Mouse (Mus musculus) cerebellum, adult 9-11 months (tissue): ENCODE data around the gene Fkbp1a.

Experiments used
- DNase-seq: peaks from one replicate; pipeline ENCODE4 v3.0.0; 2022

Gene Fkbp1a

DNA sequence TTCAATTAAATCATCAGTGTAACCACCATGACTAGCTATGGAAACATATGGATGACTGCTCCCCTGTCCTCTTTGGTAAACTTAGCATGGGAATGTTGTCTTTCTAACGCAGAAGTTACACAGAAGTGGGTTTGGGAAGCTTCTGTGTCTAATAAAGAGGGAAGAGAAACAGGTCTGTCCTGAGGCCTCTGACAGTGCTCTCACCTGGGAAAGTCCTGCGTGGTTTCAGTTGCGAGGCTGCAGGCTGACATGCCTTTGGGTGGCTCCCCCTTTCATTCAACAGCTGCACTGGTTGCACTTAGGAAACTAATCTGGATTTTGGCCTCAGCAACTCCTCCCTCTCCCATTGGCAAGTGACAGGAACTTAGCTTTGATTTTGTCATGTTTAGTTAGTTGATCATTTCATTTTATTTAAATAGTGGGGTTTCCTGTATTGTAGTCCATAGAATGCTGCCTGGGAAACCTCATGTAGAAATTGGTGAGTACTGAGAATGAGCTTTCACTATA, 7.4 kb downstream of the Fkbp1a start:
- no peak for DNase-seq

DNA sequence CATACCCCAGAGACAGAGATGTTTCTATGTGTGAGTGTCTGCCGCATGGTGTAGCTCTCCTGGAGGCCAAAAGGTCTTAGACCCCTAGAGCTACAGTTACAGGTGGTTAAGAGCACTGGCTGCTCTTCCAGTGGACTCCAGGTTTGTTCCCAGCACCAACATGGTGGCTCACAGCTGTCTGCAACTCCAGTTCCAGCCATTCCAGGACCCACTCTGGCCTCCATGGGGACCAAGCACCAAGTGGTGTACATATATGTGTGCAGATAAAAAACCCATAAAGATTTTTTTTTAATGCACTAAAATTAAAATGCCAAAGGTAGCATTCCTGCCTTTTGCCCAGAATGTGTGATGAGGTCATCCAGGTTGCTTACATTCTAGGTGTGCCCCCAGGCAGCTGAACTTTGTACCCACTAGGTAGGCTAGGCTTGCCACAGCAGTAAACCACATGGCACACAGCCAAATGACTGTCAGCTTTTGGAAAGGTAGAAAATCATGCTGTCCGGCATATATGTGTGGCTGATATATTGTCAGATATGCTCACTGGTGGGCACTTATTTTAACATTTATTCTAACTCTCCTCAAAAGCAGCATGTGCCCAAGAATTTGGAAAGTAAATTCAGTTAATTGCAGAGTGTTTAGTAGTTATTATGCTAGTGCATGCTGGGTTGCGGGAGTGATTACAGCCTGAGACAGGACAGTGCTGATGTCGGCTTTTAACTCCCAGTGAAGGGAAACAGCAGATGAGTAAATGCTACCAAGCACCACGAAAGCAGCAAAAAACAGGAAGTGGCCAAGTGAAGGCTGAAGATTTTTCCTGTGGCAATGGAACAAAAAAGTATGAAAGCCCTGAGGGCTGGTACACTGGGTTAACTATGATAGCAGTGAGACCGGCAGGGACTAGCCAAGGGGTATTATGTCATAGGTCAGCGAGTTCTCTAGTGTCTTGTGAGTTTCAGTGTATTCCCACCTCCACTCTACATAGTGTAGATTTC, 20.9 kb downstream of the Fkbp1a start:
- DNase-seq, result no peak

DNA sequence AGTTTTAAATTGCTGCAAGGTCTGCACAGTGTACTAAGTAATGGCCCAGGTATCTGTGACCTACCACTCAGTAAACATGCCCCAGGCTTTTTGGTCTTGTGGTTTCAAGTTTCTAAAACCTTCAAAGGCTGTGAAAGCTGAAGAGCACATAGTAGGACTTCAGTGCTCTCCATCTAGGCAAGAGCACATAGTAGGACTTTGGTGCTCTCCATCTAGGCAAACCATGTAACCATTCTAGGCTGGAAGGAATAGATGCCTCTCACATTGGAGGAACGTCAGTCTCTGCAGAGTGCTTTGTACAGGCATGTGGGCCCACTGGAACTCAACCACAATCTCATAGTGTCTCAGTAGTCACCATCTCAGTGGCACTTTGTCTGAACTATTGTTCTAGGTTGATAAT, 21.7 kb downstream of the Fkbp1a start:
- DNase-seq, result no peak

DNA sequence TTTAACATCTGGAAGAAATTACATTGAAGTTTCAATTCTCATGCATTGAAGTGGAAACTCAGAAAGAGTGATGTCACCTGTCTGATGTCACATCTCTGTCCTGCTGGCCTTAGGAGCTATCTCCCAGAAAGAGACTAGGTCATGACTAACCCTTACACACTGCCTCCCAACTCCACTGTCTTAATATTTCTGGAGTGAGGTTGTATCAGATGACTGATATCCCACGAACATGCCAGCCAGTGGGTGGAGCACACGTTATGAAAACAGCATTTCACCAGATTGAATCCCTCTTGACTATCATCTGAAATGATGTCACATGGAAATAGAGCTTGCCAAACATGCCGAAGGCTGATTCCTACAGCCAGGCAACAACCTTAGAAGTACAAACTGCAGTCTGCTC, 22.7 kb downstream of the Fkbp1a start:
- DNase-seq, result no peak

DNA sequence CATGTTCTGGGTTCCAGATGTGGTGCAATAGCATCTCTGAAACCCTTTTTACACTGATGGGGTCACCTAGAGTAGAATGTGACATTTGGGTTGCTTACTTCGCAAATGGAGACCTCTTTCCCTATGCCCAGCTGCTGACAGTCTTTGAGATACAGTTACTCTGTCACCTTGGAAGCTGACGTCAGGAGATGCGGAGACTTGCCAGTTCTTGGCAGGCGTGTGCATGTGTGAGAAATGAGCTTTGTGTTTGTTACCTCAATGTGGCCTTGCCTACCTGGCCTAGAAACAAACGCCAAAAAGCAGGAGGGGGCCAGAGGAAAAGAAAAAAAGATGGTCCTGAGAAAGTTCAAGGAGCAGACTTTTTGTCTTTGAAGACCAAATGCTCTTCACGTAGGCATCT, 24.6 kb downstream of the Fkbp1a start:
- DNase-seq, result no peak

DNA sequence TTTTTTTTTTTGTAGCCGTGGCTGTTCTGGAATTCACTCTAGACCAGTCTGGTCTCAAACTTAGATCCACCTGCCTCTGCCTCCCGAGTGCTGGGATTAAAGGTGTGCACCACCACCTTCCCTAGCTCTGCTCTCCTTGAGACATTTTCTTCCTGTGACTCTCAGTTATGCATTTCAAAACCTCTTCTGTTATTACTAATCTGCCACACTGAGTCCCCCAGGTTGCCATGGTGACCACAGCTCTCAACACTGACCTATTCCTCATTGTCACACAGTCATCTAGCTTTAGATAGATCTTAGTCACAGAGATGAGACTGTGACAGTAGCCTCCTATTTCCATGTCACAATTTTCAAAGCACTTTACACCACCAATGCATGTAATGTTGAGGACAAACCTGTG, 27.2 kb downstream of the Fkbp1a start:
- DNase-seq, result no peak

DNA sequence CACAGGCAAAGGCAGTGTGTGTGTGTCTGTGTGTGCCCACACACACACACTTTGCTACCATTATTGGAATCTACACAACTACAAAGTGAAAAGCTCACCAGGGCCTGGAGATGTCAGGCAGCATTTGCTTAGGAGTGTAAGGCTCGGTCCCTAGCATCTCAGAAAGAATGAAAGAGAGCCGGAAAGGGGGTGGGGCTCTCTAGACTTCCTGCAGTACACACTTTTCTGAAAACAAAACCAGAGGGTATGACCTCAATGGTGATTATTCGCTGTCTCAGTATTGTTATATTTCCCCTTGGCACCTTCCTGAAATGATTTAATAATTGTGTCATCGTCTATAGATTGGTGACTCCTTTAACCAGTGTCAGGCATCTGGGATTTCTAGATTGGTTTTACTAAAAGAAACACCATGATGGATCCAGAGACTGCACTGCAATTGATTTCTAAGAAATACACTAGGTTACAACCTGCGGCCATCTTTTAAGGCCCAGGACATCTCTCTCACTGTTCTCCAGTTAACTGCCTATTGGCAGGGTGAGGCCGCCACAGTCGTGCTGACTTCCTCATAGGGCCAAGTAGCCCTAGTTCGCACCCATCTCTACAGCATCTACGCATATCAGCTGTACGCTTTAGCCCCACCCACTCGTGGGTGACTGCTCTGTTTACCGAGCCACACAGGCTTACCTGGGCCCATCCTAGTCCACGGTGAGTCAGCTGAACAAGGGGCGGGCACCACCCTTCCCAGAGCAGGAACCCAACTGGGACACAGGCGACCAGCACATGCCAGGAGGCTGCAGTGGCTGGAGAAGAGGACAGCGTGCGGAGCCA, 29.8 kb downstream of the Fkbp1a start, which contains the start of gene Sdcbp2:
TSS of gene Sdcbp2 (plus strand) at position 750 of the 828 bp plus-strand sequence.
- DNase-seq, result no peak

DNA sequence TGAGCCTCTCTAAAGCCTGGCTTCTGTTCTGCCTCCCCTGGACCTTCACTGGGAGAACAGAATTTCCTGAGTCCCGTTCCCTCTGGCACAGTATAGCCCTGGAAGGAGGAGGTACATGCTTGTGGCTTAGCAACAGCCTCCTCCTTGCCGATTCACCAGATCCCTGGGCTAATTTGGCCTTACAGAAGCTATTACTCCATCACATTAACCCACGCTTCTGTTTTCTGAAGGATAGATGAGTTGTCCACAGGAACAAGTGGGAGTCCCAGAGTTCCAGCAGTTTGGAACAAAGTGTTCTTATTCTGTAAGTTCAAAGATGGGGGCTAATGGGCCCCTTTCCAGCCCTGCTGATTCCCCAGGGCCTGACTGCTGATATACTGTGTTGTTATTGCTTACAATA, 31.4 kb downstream of the Fkbp1a start:
- no peak for DNase-seq

DNA sequence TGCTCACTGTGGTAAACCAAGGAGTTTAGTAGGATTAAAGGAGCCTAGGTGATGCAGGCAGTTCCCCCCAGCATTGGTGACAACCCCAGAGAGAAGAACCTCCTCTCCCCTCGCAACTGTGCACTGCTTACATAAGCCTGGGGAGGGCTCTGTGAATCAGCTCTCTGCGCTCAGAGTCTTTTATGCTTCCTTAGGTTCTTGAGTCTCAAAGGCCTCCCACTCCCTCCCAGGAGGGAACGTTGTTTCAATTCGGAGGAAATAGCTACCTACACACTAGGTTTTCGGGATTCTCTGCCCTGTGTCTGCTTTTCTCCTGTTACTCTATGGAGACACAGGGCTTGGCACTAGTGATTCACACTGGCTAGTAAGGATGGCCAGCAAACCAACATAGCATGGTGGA, 32.3 kb downstream of the Fkbp1a start:
- DNase-seq, result no peak

DNA sequence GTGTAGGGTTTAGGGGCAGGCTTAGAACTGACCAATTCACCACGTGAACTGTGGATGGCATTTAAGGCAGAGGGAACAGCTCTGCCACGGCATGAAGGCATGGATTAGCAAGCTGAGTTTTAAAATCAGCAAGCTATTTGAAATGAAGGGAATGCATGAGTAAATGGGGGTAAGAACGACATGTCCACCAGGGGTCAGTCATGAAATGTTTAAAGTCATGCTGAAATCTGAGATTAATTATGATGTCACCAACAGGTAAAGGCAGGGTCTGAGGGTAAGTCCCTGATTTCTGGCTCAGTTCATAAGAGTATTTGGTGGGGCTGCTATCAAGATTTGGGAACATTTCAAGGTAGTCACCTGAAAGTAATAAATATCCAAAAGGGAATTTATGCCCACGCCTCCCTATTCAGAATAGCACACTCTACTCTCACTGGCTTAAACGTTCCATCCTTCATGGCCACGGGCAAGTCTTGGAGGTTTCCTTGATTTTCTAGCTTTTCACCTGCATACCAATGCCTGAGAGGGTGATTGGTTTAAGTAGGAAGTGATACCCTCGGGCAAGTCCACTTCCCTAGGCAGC, 32.9 kb downstream of the Fkbp1a start:
- peak; percentile 66 for DNase-seq

DNA sequence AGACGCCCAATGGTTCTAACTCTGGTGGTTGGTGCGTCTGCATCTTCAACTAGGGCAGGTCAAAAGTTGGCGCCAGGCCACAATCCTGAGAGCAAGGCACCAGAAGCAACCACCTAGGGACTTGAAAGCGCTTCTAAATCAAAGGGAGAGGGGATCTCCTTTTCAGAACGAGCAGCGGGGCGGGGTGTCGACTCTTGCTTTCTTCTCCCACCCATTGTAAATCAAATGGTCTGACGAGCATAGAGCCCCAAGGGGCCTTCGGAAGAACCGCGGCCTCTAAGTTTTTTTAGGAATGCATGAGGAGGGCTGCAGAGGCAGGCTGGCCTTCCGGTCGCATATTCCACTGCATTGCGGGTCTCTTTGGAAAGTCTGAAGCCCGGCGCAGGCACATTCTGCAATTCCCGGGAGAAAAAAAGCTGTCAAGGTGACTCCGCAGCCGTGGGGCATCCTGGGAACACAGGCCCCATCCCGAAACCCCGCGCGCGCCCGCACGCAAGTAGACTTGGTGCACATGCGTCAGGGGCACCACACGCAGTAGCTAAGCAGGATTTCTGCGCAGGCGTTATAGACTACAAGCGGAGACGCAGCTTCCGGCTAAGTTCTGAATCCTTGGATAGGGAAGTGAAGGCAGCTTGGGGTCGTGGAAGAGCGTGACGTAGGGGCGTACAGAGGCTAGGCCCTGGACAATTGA, 33.6 kb downstream of the Fkbp1a start:
- DNase-seq, result peak; percentile 94

DNA sequence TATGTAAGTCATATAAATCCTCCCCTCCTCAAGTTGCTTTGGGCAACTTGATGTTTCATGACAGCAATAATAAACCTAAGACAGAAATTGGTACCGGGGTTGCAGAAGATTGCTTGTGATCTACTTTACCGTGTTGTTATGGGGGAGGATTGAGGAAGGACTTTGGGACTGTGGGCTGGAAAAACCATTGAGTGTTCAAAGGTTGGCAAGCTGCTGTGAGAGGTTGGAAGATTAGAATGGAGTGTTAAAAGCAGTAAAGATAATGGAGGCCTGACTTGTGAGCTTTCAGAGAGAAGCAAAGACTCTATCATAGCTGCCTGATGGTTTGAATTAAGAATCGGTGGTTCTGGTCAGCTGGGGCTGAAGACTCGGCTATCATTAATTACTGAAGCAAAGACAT, 36.9 kb downstream of the Fkbp1a start:
- no peak for DNase-seq

DNA sequence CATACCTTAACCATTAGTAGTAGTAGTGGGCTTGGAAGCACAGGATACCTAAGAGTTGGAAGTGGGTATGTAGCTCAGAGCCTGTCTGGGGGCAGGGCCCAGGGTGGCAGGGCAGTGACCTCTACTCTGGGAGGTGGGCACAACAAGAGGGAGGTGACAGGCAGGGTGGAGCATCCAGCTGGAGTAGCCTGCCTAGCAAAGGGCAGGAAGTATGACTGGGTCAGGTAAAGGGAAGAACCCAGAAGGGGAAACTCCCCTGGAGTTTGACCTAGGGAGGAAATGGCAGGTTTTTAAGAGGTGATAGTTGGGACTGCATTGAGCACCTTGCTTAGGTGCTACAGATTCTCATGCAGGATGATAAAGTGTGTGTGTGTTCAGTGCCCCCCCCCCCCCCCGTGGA, 38.7 kb downstream of the Fkbp1a start:
- no peak for DNase-seq

DNA sequence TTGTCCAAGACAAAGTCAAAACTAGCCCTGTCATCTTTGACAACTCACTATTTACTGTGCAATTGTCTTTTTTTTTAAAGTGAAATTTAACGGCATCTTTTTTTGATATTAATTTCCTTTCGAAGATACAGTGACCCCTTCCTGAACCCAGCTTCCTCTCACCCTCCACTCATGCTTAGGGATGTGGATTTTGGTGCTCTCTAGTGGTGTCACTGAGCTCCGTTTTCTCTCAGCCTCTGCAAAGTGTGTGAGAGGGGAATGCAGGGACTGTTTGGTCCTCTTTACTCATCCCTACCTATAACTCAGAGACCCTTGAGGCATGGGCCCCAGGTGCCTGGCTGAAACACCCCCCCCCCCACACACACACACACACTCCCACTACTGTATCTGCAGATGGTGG, 43.7 kb downstream of the Fkbp1a start:
- DNase-seq, result no peak

DNA sequence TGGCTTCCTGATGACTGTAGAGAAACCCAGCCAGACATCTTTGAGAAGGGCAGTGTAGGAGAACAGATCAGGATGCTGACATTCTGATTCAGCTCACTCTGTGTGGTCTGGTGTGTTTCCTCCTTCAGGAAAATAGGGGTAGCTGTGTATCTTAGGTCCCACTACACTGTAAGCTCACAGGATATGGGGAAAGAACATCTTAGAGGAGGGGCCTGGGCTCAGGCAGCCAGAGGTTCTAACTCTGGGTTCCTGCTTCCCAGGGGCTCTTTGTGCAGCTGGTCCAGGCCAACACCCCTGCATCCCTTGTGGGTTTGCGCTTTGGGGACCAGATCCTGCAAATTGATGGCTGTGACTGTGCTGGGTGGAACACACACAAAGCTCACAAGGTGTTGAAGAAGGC, 44.5 kb downstream of the Fkbp1a start:
- DNase-seq, result no peak

DNA sequence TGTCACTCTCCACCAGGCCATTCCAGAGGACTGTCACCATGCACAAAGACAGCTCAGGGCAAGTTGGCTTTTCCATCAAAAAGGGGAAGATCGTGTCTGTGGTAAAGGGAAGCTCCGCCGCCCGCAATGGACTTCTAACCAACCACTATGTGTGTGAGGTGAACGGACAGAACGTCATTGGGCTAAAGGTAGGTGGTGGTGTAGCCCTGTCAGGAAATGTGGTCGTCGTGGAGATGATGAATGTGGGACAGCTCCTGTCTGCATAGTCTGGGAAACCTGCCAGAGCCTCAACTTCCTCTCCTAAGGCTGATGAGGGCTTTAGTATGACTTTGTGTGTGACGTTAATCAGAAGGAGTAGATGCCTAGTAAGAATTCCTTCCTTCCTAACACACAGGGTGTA, 45.0 kb downstream of the Fkbp1a start:
- DNase-seq, result no peak

DNA sequence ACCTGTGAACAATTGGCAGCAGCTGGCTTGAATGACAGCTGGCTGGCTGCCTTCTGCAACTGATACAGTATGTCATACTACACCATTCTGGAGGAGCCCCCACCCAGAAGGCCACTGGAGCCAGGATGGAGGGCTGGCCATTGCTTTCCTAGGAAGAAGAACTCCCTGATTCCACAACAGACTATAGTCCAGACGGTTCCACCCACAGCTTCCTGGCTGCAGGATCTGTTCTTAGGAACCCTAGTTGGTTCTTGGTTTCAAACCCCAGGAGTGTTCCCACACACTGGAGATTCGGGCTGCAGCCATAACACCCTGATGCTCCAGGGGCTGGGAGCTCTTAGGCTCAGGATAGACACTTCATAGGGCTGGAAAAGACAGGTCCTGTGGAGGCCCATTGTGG, 55.8 kb downstream of the Fkbp1a start:
- DNase-seq, result no peak

DNA sequence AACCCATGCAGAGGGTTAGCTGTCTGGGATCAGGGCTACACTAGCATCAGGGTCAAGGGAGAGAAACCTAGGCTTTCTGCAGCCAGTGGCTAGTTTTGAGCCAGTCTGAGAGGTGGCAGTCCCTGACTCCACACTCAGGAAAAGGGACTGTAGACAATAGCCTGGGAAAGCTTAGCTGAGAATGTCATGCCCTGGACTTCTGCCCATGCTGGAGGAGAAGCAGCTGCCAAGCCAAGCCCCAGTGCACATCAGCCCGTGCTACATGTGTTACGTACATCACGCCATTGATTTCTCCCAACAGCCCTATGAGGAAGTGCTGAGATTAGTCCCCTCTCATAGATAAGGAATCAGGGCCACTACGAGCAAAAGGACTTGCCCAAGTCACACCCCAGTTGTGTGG, 59.8 kb downstream of the Fkbp1a start:
- no peak for DNase-seq

DNA sequence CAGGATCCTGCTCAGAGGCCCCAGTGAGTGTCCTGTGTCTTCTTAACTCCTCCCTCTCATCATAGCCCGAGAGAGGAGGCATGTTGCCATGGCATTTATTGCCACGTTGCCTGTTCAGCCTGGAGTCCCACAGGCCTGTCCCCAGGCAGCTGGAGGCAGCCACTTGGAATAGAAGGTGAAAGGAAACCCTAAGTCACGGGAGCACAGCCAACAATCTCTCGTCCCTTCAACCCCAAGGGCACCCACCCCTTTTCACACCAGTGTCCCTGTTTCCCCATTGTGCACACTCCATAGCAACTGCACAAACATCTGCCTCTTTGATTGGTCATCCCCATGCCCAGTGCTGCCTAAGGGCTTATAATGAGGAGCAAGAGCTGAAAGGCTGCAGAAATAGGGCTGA, 61.3 kb downstream of the Fkbp1a start:
- peak; percentile 44 for DNase-seq

DNA sequence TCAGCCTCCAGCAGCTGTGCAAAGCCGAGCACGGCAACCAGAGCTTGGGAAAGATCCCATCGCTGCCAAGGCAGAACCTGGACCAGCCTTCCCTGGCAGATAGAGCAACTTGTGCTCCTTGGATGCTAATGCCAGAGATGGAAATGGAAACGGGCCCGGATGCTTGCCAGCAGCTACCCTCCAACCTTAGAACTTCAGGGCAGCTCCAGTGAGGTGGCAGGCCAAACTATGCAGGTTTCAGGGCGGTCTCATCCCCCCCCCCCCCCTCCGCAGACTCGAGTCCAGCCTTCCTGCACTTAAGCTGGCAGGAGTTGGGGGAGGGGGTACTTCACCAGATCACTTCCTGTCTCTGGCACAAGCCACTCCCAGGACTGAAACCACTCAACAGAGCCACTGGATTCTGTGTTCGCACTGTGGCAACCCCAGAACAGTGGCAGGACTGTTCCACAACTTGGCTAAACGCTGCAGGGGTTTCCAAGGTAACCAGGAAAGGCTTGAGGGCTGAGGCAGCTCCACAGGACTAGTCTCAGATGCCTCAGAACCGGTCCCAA, 63.2 kb downstream of the Fkbp1a start:
- DNase-seq, result peak; percentile 69

DNA sequence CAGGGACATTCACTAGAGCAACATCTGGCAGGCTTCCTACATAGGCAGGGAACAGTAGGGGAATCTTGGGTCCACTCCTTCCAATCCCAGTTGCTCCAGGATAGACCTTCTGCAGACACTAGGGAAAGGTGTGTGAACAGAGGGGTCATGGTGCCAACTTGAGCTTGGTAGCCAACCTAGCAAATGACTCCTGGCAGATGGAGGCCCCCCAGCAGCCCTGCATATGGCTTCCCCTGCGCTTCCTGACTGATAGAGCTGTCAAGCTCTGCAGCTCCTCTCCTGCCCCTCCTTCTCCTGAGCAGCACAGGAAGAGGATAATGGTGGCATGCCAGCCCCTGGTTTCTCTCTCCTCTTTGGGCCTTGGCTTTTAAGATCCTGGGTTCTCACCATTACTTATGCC, 66.2 kb downstream of the Fkbp1a start:
- DNase-seq, result peak; percentile 90

DNA sequence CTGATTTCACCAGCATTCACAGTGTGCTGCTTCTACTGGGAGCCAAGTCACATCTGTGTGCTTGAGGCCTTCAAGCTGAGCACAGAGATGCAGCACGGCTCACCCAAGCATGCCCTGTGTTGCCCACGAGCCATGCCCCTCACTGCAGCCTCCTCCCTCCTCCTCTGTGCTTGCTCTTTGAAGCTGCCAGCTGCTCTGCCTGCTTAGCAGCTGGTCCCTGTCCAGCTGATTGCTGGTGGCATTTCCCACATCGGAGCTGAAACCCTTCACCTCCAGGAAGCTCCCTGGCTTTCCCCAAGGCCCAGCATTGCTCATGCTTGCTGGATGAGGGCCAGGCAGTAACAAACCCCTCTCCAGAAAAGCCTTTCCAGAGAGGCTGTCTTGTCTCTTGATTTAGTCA, 67.7 kb downstream of the Fkbp1a start:
- no peak for DNase-seq
